Mouse (Mus musculus): ENCODE data around the gene Ube2f.
A peak's percentile ranks its signal among the peaks of the same experiment; 100 is the strongest.

The Ube2f gene

DNA sequence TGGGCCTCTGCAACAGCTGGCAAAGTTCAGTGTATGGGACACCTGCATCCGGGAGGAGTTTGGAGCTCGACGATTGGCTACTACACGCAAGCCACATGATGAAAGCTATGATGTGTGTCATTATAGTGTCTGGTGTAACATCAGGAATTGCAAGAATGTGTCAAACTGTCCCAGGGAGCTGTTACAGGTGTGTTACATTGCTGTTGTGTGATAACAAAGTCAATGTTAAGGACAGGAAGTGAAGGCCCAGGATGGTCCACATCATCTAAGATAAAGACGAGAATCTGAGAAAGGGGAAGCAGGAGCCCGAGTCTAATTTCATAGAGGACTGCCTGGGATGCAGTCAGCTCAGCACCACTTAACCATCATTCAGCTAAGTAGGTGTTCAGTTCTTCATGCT, 45.4 kb downstream of the Ube2f start:
- DNase-seq (ENCODE audit: extremely low read depth, low read depth, low spot score) = no peak

DNA sequence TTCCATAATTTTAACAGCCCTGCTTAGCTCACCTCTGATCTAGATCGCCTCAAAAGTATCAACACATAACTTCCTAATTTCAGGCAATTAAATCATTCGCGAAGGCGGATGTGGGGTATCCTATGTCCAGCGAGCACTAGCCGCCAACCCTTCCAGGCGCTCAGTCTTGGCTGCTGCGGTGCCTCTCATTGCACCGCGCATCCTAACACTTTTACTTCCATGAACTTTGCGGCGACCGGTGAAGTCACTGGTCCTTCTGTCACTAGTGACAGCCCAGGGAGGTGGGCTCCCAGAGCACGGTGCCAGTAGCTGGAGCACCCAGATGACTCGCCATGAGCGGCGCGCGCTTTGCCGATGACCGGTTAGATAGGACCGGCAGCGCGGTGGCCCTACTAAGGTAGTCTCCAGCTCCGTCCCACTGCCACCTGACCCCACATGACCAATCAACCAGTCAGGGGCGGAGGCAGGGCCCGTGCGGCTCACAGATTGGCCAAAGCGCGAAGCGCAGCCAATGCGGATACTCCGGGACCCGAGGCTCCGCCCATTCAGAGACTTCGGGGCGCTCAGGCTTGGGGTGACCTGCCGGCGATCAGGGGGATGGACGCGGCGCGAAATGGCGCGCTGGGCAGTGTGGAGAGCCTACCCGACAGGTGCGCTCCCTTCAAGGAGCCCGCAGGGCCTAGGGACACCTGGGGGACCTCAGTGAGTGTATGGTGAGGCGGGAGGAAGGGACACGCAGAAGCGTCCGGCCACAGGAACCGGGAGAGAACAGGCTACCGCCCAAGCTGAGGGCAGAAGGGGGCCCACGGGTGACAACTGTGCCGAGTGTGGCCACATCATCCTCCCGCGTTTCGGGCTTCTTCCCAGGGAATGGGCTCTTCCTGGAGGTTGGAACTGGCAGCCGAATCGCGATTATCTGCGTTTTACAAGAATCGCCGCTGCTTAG, 48.0 kb downstream of the Ube2f start, which contains the start of gene Scly:
TSS of gene Scly (plus strand) at position 540 of the 946 bp plus-strand sequence.
- DNase-seq (ENCODE audit: extremely low read depth, low read depth, low spot score) = peak; percentile 34

DNA sequence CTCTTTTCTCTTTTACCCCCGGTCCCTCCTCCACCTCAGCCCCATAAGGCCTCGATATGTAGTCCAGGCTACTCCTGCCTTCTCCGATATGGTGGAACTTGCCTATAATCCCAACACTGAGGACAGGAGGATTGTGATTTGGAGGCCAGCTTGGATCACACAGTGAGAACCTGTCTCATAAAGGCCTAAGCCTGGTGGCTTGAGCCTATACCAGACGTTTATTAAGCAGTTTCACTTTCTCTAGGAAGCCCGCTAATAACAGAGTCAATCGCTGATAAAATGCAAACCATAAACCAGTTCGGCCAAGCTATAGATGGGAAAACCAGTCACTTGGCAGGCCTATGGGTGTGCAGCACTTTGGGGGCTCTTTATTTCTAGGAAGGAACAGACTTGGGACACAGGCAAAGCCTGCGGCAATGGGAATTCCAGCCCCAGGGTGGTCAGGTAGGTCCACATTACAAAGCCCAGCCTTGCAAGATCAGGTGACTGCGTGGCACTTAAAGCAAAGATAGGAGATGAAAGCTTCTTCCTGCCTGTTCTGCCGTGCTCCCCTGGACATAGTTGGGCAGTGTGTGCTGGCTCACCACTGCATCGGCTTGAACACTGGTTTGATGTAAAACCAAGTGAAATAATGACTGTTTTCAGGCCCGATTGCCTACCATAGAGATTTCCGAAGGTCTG, 49.1 kb downstream of the Ube2f start:
- no peak for DNase-seq (ENCODE audit: extremely low read depth, low read depth, low spot score)

DNA sequence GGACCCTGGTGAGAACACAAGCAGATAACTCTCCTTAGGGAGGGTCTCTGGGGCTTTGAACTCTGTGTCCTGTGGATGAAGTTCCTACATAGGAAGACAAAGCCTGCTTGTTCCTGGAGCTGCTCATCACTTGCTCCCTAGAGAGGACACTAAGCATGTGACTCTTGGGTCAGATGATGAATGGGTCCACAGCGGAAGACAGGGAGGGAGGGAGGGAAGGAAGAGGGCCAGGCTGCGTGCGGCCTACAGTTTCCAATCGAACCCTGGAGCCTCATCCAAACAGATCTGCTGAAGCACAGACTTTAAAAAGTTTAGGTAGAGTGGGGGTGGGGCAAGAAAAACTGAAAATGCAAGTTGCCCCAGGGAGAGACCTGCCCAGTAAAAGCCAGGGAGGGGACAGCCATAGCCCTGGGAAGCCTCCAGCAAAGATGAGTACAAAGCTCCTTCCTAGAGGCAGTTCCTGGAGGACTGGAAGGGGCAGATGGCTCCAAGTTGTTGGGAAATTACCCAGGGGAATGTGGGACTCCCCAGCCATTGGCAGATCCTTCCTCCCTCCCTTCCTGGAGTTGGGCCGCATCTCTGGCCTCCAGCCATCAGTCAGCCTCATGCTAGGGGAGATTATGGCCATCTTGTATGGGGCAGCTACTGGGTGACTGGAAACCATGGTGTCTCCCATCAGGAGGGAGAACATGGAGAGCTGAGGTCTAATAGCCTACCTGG, 49.8 kb downstream of the Ube2f start:
- DNase-seq (ENCODE audit: extremely low read depth, low read depth, low spot score) = no peak

DNA sequence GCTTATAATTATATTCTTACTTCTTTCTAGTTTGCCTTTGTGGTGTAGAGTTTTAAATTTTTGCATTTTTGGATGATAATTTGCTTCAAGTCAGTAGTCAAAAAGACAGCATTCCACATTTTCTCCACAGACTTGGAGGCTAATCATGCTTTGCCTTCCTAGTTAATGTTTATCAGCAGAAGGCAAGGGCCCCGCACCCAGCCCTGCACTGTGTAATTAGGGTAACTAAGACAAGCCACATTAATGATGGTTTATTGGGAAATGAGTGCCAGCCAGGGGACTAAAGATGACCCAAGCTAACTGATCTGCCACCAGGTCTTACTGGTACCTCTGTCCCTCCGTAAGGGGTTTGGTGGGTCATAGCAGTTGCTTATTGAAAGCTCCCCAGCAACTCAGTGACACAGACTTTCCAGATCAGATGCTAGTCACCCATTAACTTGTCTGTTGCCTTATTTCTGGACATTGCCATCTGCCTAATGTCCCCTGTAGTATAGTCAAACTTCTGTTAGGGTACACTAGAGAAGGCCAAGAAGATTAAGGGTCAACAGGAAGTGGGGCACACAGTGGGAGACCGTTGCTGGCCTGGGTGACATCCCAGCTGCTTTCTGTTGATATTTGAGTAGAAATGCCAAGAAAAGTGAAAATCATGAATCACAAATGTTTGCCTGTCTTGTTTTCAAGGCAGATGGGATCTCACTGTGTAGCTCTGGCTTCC, 51.3 kb downstream of the Ube2f start:
- no peak for DNase-seq (ENCODE audit: extremely low read depth, low read depth, low spot score)

DNA sequence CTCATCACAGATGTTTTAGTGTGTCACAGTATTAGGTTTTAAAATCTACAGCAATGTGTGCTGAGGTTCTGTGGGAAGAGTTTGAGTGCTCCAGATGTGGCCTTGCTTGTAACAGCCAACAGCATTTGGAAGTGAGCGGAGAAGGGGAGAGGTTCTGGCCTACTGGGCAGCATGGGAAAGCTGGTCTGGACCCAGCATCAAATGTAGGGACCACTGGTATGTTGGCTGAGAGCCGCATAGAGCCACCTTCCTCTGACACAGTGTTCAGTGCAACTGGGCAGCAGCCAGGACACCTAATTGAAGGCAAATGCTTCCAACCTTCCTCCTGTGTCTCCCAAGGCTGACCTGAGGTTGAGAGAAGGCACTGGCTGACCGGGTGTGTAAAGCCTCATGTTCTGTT, 51.9 kb downstream of the Ube2f start:
- no peak for DNase-seq (ENCODE audit: extremely low read depth, low read depth, low spot score)

DNA sequence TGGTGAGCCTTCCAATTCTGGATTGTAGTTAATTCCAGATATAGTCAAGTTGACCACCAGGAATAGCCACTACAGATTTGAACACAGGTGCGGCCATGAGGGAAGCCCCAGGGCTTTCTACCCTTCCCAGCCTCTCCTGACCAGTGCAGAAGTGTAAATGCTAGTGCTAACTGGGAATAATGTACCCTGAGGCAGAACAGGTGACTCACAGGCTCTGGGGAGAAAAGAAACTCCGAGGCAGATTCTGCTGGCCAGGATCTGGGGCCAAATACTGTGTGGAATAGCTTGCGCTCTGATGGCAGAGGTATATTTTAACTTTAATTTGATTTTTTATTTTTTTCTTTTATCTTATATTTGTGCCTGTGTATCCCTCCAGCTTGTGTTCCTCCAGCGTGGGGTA, 54.5 kb downstream of the Ube2f start:
- no peak for DNase-seq (ENCODE audit: extremely low read depth, low read depth, low spot score)

DNA sequence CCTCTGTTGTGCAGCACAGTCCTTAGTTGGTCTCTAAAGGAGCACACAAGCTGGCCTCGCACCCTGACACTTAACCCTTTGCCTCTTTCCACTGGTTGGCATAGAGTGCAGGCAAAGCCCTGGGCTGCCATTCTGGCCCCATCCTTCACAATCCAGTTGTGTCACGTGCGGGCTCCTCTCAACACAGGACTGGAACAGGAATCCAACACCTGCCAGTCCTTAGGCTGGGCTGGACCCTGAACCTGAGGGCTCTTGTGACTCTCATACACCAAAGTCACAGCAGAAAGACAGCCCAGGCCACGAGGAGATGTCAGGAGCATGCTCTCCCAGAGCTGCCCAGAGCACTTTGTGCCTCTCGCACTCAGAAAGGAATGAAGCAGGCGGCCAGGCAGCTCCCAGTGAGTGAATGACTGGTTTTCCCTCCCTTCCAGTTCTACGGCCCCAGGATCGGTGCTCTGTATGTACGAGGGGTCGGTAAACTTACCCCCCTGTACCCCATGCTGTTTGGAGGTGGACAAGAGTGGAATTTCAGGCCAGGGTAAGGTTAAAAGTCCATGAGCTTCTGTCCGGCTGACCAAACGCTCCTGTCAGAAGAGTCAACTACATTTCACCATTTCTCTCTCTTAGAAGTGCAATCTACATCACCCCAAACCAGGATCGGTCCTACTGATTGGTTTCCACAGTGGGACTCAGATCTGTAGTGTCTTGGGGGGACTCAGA, 59.4 kb downstream of the Ube2f start:
- DNase-seq (ENCODE audit: extremely low read depth, low read depth, low spot score) = no peak

DNA sequence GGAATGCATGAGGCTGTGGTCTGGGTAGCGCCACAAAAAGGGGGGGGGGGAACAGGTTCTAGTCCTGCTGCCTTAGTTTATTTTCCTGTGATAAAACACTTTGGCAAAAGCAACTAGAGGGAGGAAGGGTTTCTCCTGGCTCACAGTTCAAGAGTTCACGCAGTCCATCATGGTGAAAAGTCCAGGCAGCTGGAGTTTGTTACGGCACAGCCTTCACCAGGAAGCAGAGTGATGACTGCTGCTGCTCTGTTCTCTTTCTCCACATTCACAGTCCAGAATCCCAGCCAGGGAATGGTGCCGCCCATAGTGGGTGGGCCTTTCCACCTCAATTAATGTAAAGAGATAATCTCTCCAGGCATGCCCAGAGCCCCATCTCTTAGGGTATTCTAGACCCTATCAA, 62.2 kb downstream of the Ube2f start:
- DNase-seq (ENCODE audit: extremely low read depth, low read depth, low spot score) = no peak

DNA sequence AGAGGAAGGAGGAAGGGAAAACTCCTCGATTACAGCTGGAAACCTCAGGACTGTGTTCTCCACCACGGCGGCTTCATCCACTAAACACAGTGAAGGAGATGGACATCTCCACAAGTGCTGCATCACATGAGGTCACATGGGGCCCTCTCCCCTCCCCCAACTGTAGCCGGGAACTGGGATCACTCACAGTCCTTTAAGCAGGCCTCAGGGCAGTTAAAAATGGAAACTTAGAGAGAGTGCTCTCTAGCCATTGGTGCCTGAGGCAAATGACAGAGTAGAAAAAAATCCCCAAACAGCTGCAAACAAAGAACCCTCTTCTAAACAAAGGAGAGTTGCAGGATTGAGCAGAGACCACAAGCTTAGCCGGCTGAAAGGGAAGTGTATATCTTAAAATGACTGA, 63.1 kb downstream of the Ube2f start:
- no peak for DNase-seq (ENCODE audit: extremely low read depth, low read depth, low spot score)

DNA sequence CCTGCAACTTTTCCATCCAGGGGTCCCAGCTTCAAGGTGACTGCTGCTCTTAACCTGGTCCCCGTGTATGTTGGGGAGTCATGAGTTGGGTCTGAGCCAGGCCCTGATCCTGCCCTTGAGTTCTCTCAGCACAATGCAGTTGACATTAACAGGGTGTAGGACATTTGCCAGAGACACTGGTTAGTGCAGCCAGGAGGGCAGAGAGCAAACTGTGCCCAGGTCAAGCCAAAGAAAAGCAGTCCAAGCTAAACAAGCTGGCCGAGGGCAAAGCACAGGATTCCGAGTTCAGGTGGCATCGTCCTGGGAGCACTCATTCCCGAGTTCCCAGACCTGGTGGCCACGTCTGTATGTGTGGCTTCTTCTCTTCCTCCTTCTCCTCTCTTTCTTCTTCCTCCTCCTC, 67.6 kb downstream of the Ube2f start:
- no peak for DNase-seq (ENCODE audit: extremely low read depth, low read depth, low spot score)

DNA sequence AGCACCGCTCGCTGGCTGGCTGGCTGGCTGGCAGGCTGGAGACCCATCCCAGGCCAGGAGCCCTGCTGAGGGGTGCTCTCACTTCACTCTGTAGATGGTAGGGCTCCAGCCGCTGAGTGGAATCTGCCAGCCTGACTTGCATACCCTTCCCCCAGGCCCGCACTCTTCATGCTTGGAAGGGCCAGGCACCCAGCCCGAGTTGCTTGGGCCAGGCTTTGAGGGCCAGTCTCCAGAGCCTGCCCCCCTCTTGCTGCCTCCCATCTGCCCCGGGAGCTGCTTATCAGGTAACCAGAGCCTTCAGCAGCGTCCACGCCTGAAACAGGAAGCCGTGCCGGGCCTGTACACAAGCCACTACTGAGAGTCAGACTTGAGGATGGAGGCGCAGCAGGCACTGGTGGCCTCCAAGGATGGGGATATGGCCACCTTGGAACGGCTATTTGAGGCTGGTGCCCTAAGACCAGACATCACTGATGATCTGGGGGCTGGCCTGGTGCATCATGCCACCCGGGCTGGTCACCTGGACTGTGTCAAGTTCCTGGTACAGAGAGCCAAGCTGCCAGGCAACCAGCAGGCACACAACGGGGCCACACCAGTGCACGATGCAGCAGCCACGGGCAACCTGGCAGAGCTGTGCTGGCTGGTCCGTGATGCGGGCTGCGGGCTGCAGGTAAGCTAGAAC, 71.8 kb downstream of the Ube2f start, which contains the start of gene Espnl:
TSS of gene Espnl (plus strand) at position 316 of the 679 bp plus-strand sequence.
- no peak for DNase-seq (ENCODE audit: extremely low read depth, low read depth, low spot score)

DNA sequence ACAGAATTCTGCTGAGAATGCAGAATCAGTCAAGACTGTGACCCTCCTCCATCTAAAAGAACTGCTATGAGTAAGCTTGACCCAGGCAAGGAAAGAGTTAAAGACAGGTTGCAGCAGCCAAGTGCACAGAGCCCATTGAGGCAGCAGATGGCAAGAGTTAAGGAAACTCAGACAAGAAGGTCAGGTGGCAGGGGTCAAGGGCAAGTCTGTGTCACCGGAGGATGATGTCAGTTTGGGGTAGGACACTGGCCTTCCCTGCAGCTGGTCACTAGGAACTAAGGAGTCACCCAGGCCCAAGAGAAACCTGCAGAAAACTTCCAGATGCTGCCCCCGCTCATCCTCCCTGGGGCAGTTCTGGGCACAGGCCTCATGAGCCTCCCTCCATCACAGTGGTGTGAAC, 74.5 kb downstream of the Ube2f start:
- DNase-seq (ENCODE audit: extremely low read depth, low read depth, low spot score) = no peak

DNA sequence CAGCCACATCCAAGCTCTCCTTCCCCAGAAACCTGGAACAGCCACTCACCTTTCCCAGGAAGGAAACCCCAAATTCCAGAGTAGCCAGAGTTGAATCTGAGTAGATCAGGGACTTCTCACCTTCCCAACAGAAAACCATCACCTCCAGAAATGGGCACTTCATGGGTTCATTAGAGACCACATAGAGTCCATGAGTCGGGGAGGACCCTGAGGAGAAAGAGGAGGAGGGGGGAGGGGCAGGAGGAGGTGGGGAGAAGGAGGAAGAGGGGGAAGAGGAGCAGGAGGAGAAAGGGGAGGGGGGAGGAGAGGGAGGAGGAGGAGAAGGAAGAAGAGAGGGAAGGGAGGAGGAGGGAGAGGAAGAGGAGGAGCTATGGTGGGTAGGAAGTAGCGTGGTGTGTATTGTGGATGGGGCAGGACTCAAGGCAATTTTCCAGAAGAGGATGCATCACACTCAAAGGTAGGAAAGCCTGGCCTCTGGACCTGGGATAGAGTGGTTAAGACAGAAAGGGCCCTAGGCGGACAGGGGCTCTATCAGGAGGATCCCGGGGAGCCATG, 75.5 kb downstream of the Ube2f start:
- DNase-seq (ENCODE audit: extremely low read depth, low read depth, low spot score) = no peak

DNA sequence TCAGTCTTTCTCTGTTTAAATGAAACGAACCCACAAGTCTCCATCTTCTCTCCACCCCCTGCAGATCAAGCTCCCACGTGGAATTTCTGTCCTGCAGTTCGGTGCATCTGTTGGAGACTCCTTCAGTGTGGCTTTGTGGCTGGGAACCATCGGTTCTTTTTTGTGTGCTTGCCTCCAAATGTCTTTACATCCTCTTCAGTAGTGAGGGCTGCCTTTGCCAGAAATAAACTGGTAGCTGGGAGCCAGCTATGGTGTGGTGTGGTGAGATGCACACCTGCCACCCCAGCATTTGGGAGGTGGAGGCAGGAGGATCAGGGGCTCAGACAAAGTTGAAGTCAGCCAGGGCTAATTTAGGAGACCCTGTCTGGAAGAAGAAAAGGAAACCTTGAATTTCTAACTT, 82.0 kb downstream of the Ube2f start:
- no peak for DNase-seq (ENCODE audit: extremely low read depth, low read depth, low spot score)

DNA sequence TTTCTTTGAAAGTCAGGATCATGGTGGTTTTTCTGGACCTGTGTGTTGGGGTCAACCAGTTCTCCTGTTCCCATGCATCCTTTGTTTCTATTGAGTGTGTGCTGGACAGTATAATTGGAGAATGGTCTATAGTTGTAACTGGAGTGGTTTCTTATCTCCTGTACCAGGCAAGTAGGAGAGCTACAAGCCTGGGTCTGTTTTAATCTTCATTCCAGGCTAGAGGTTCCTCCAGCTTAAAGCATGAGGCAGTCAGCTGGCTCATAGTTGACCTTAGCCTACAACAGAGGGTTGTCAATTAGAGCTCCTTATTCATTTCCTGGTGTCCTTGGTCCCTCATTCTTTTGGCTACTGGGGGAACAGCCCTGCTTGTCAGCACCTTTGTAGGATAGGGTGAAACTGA, 83.5 kb downstream of the Ube2f start:
- DNase-seq (ENCODE audit: extremely low read depth, low read depth, low spot score) = no peak

DNA sequence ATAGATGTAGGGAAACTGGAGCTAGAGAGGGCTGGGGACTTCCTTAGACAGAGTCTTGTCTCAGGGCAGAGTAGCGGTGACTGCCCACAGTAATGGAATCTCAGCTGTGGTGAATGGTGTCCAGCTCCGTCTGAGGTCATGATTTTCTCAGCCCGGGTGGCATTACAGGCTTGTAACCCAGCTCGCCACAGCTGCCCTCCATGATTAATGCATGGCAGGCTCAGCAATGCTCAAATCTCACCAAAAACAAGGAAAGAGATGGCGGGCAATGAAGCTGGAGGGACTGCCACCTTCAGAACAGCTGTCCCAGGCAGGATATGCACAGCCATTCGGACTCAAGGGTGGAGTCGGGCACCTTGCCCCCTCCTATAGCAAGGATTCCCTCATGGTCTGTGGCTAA, 87.3 kb downstream of the Ube2f start:
- DNase-seq (ENCODE audit: extremely low read depth, low read depth, low spot score) = no peak
